ENCODE assay signal across 9 mouse cellular contexts in genomic region chr9:10904616-10905363, GRCm38 (mm10). TPM values are rescaled to one million over a fixed set of nuclear protein-coding genes. Genes with fewer than 3 reads are reported as not detected.
DNase-seq lines count a peak whose midpoint lies in the region; ATAC-seq and TF ChIP-seq lines count a peak whose summit lies in the region.
"Had no signal": no experiment of that assay in that cellular context is flagged by ENCODE, and none has a peak within 500 bp of the region (broad histone marks: within the 10 kb centered on the region; RNA-seq: fewer than 3 reads in every experiment).

TSS of gene Cntn5 (minus strand) at chr9:10904775.

- no peak for TF ChIP-seq CTCF in liver, postnatal 0 days (IDR thresholded peaks at IDR 0.05; ENCODE audit: low read depth)

- H3K36me3 ChIP-seq in liver, embryonic 11.5 days (ENCODE audit: control insufficient read depth, insufficient read depth, low read length), result no peaks in the 10 kb centered on the region
- no peaks in the 10 kb centered on the region for H3K36me3 ChIP-seq in liver, postnatal 0 days (replicated peaks; ENCODE audit: insufficient read depth, low read length)
- no peaks in the 10 kb centered on the region for H3K36me3 ChIP-seq in embryonic facial prominence, embryonic 11.5 days (replicated peaks; ENCODE audit: control insufficient read depth, insufficient read depth, low read depth, low read length)
- no peaks in the 10 kb centered on the region for H3K36me3 ChIP-seq in intestine, embryonic 16.5 days (ENCODE audit: control insufficient read depth, insufficient read depth, low read length)
- no peaks in the 10 kb centered on the region for H3K36me3 ChIP-seq in midbrain, embryonic 12.5 days

- WGBS in liver, embryonic 11.5 days, result 7% methylated on average over 28 of the region's 28 CpGs
- WGBS in liver, postnatal 0 days (ENCODE audit: insufficient replicate concordance), result 6% methylated on average over 28 of the region's 28 CpGs
- 3% methylated on average over 28 of the region's 28 CpGs for WGBS in embryonic facial prominence, embryonic 11.5 days
- 3% methylated on average over 28 of the region's 28 CpGs for WGBS in intestine, embryonic 16.5 days
- WGBS in midbrain, embryonic 12.5 days, result 4% methylated on average over 28 of the region's 28 CpGs

- no peak for TF ChIP-seq EP300 in liver, postnatal 0 days (IDR thresholded peaks at IDR 0.05; ENCODE audit: low read depth)

- no peak within 1 kb of the TSS for H3K9ac ChIP-seq in liver, embryonic 11.5 days (ENCODE audit: low read depth, low read length)
- H3K9ac ChIP-seq in liver, postnatal 0 days (replicated peaks), result no peak within 1 kb of the TSS
- H3K9ac ChIP-seq in embryonic facial prominence, embryonic 11.5 days (replicated peaks; ENCODE audit: low read length), result no peak within 1 kb of the TSS
- no peak within 1 kb of the TSS for H3K9ac ChIP-seq in intestine, embryonic 16.5 days (ENCODE audit: low read depth, low read length)
- peak within 1 kb of the TSS; percentile 47 for H3K9ac ChIP-seq in midbrain, embryonic 12.5 days (replicated peaks)
- H3K9ac ChIP-seq: liver, embryonic 14.5 days had no signal

- H3K9me3 ChIP-seq in liver, embryonic 11.5 days (ENCODE audit: control insufficient read depth, low read length), result no peaks in the 10 kb centered on the region
- H3K9me3 ChIP-seq in liver, postnatal 0 days (ENCODE audit: low read length), result no peaks in the 10 kb centered on the region
- H3K9me3 ChIP-seq in embryonic facial prominence, embryonic 11.5 days (replicated peaks; ENCODE audit: control insufficient read depth, low read length), result no peaks in the 10 kb centered on the region
- H3K9me3 ChIP-seq in intestine, embryonic 16.5 days (ENCODE audit: control insufficient read depth, low read length), result no peaks in the 10 kb centered on the region
- H3K9me3 ChIP-seq in midbrain, embryonic 12.5 days, result no peaks in the 10 kb centered on the region

- peaks cover 5% of the 10 kb centered on the region; the same call in 1 of the 2 replicates for H3K27me3 ChIP-seq in liver, embryonic 11.5 days (replicated peaks; ENCODE audit: control insufficient read depth, insufficient read depth, low read length)
- H3K27me3 ChIP-seq in liver, postnatal 0 days (ENCODE audit: insufficient read depth, low read length), result no peaks in the 10 kb centered on the region
- H3K27me3 ChIP-seq in embryonic facial prominence, embryonic 11.5 days (ENCODE audit: control insufficient read depth, insufficient read depth, low read length), result no peaks in the 10 kb centered on the region; the same call in 1 of the 2 replicates
- peaks cover 2% of the 10 kb centered on the region; the same call in 1 of the 2 replicates for H3K27me3 ChIP-seq in intestine, embryonic 16.5 days (replicated peaks; ENCODE audit: control insufficient read depth, insufficient read depth, low read length)
- peaks cover 3% of the 10 kb centered on the region; the same call in 1 of the 2 replicates for H3K27me3 ChIP-seq in midbrain, embryonic 12.5 days

- DNase-seq in liver, embryonic 11.5 days (ENCODE audit: low spot score), result no peak
- no peak for DNase-seq in liver, postnatal 0 days
- peak; percentile 55 for DNase-seq in embryonic facial prominence, embryonic 11.5 days (ENCODE audit: low spot score)
- peak; percentile 52 for DNase-seq in telencephalon, adult 2 months (ENCODE audit: low read depth, low spot score)
- no peak for DNase-seq in spleen, postnatal 14 days (ENCODE audit: low spot score in 2 of 2)

- H3K4me1 ChIP-seq in liver, embryonic 11.5 days (replicated peaks; ENCODE audit: control insufficient read depth, insufficient read depth, low read length), result no peaks in the 10 kb centered on the region
- H3K4me1 ChIP-seq in liver, postnatal 0 days (ENCODE audit: insufficient read depth), result no peaks in the 10 kb centered on the region
- H3K4me1 ChIP-seq in embryonic facial prominence, embryonic 11.5 days (ENCODE audit: control insufficient read depth, insufficient read depth, low read length), result no peaks in the 10 kb centered on the region
- H3K4me1 ChIP-seq in intestine, embryonic 16.5 days (ENCODE audit: control insufficient read depth, insufficient read depth, low read length), result no peaks in the 10 kb centered on the region
- H3K4me1 ChIP-seq in midbrain, embryonic 12.5 days, result peaks cover 14% of the 10 kb centered on the region

- ATAC-seq in liver, embryonic 11.5 days (replicated peaks; ENCODE audit: low FRiP score), result no peak
- no peak for ATAC-seq in liver, postnatal 0 days
- peak; percentile 70; the same call in 1 of the 2 replicates for ATAC-seq in embryonic facial prominence, embryonic 11.5 days (replicated peaks; ENCODE audit: insufficient number of reproducible peaks, low FRiP score, low TSS enrichment, low read depth)
- ATAC-seq in intestine, embryonic 16.5 days, result no peak
- peak; percentile 88 for ATAC-seq in midbrain, embryonic 12.5 days (ENCODE audit: low FRiP score, low read depth)
- ATAC-seq in activated CD4-positive, CD25-positive, alpha-beta regulatory T cell, adult 4 months, result no peak

- peak within 1 kb of the TSS; percentile 7; the same call in 1 of the 2 replicates for H3K4me3 ChIP-seq in liver, embryonic 11.5 days (ENCODE audit: low read depth, low read length)
- no peak within 1 kb of the TSS for H3K4me3 ChIP-seq in liver, postnatal 0 days (ENCODE audit: low read depth, low read length)
- H3K4me3 ChIP-seq in embryonic facial prominence, embryonic 11.5 days (ENCODE audit: low read depth, low read length), result peak within 1 kb of the TSS; percentile 26
- H3K4me3 ChIP-seq in intestine, embryonic 16.5 days (ENCODE audit: low read length), result no peak within 1 kb of the TSS
- H3K4me3 ChIP-seq in midbrain, embryonic 12.5 days, result peak within 1 kb of the TSS; percentile 48

- H3K27ac ChIP-seq in liver, embryonic 11.5 days (ENCODE audit: low read depth, low read length), result no peak within 1 kb of the TSS
- no peak within 1 kb of the TSS for H3K27ac ChIP-seq in liver, postnatal 0 days (ENCODE audit: low read depth)
- H3K27ac ChIP-seq in embryonic facial prominence, embryonic 11.5 days (replicated peaks; ENCODE audit: low read depth, low read length), result no peak within 1 kb of the TSS
- no peak within 1 kb of the TSS for H3K27ac ChIP-seq in intestine, embryonic 16.5 days (ENCODE audit: low read length)
- no peak within 1 kb of the TSS for H3K27ac ChIP-seq in midbrain, embryonic 12.5 days (replicated peaks)
- H3K27ac ChIP-seq: liver, embryonic 14.5 days had no signal

- H3K4me2 ChIP-seq in liver, embryonic 11.5 days, result peak within 1 kb of the TSS; percentile 39
- no peak within 1 kb of the TSS for H3K4me2 ChIP-seq in liver, postnatal 0 days (ENCODE audit: low read depth, low read length)
- peak within 1 kb of the TSS; percentile 70 for H3K4me2 ChIP-seq in embryonic facial prominence, embryonic 11.5 days (ENCODE audit: low read depth, low read length)
- H3K4me2 ChIP-seq in intestine, embryonic 16.5 days (ENCODE audit: low read depth, low read length), result peak within 1 kb of the TSS; percentile 19; the same call in 1 of the 2 replicates
- H3K4me2 ChIP-seq in midbrain, embryonic 12.5 days (replicated peaks), result peak within 1 kb of the TSS; percentile 68

RNA-seq across cellular contexts. Expression of gene Cntn5, which starts in this region (rescaled TPM):
- polyA plus RNA-seq in liver, embryonic 11.5 days (2014; fragmentation: Nextera tagmentation; extraction: Ambion mirVana), result not detected in 2 replicates
- not detected in 2 replicates for polyA plus RNA-seq in liver, postnatal 0 days (2015; fragmentation: Nextera tagmentation; extraction: Ambion mirVana)
- polyA plus RNA-seq in embryonic facial prominence, embryonic 11.5 days (2014; fragmentation: Nextera tagmentation; extraction: Ambion mirVana), result 0.28 and 0.84 TPM in 2 replicates
- polyA plus RNA-seq in intestine, embryonic 16.5 days (2015; fragmentation: Nextera tagmentation; extraction: Ambion mirVana), result 0.40 and 0.67 TPM in 2 replicates
- 3.5 and 6.0 TPM in 2 replicates for polyA plus RNA-seq in midbrain, embryonic 12.5 days (2016; fragmentation: Nextera tagmentation; extraction: Ambion mirVana)
- polyA plus RNA-seq in activated CD4-positive, CD25-positive, alpha-beta regulatory T cell, adult 4 months (2017; shearing (Covaris generic)), result under 1 TPM in 1 of 2 experiments, not detected in 1; 0.08 TPM
- polyA plus RNA-seq: liver, embryonic 14.5 days had no signal

Comparison
In these comparisons a context has a peak if more than half of its experiments do, and no peak if none do; other contexts are left out.
1. H3K4me3 ChIP-seq: peak in liver, embryonic 11.5 days (single experiment) and midbrain, embryonic 12.5 days (single experiment); none in liver, postnatal 0 days (single experiment) and intestine, embryonic 16.5 days (single experiment).
2. Peak in DNase-seq, ATAC-seq, H3K4me3 ChIP-seq and H3K4me2 ChIP-seq in embryonic facial prominence, embryonic 11.5 days; RNA of the gene not detected or under 1 TPM.